Mouse (Mus musculus) hindbrain, postnatal 0 days (tissue): Measurements from ENCODE around the gene Zfp523. TPM values are rescaled to one million over a fixed set of nuclear protein-coding genes. Genes with fewer than 3 reads are reported as not detected.

Experiments used
- ATAC-seq: fragments of 200-750 bp; cut with Nextera tagmentation; 2 replicates; pipeline ENCODE4 v1.8.0; 2017; ENCODE audit warnings: mild to moderate bottlenecking, moderate TSS enrichment, moderate library complexity
- DNase-seq: peaks from one replicate; pipeline ENCODE4 v3.0.0-alpha.2; 2015; ENCODE audit warnings: low spot score
- H3K27ac ChIP-seq: fragments of 300-500 bp; sonication (generic); 2 replicates; pipeline ENCODE4 v1.5.1; 2014; ENCODE audit warnings: mild to moderate bottlenecking
- H3K27me3 ChIP-seq: fragments of 300-500 bp; sonication (generic); 2 replicates; pipeline ENCODE4 v1.6.1; 2014; ENCODE audit warnings: low read length, mixed read lengths; ENCODE audit not compliant: insufficient read depth
- H3K36me3 ChIP-seq: fragments of 300-500 bp; sonication (generic); 2 replicates; pipeline ENCODE4 v1.6.1; 2014; ENCODE audit warnings: low read length, mixed read lengths; ENCODE audit not compliant: insufficient read depth
- H3K4me1 ChIP-seq: fragments of 300-500 bp; sonication (generic); 2 replicates; pipeline ENCODE4 v1.6.1; 2014; ENCODE audit warnings: antibody characterized with exemption, low read length, mixed read lengths; ENCODE audit not compliant: insufficient read depth
- H3K4me2 ChIP-seq: fragments of 300-500 bp; sonication (generic); 2 replicates; pipeline ENCODE4 v1.6.1; 2014; ENCODE audit warnings: low read depth, mild to moderate bottlenecking, low read length, moderate library complexity, mixed read lengths
- H3K4me3 ChIP-seq: fragments of 300-500 bp; sonication (generic); 2 replicates; pipeline ENCODE4 v1.5.1; 2014; ENCODE audit warnings: low read length
- H3K9ac ChIP-seq: fragments of 300-500 bp; sonication (generic); replicated peaks from 2 replicates; pipeline ENCODE4 v1.6.1; 2014; ENCODE audit warnings: mild to moderate bottlenecking, low read length, moderate library complexity, mixed read lengths
- H3K9me3 ChIP-seq: fragments of 300-500 bp; sonication (generic); 2 replicates; pipeline ENCODE4 v1.6.1; 2016; ENCODE audit warnings: low read length, mixed read lengths
- CTCF ChIP-seq: IDR thresholded peaks from 2 replicates; pipeline ENCODE4 v1.5.1; 2016; ENCODE audit warnings: antibody characterized with exemption, control low read depth, low read depth
- WGBS: fragments of 180-500 bp; shearing (Covaris S2); extraction: QIAGEN DNeasy Blood & Tissue Kit; methylation state at CpG from one replicate; pipeline ENCODE4 v1.1.7; 2014; 5-methylcytosine and 5-hydroxymethylcytosine counted together
- polyA plus RNA-seq: library from polyadenylated mRNA; unstranded; fragments of >200 nt; fragmentation: Nextera tagmentation; extraction: Ambion mirVana; gene quantifications from 2 replicates; pipeline ENCODE4 v1.2.1, GENCODE M21; 2015
- total RNA-seq: library from RNA; depleted of rRNA; stranded (reverse); fragments of >200 nt; gene quantifications from 2 replicates; pipeline ENCODE4 v1.2.3, GENCODE M21; 2014

The Zfp523 gene
- total and polyA plus RNA-seq, 2 experiments from 2014 or later = 37.7 to 76.0 TPM

DNA sequence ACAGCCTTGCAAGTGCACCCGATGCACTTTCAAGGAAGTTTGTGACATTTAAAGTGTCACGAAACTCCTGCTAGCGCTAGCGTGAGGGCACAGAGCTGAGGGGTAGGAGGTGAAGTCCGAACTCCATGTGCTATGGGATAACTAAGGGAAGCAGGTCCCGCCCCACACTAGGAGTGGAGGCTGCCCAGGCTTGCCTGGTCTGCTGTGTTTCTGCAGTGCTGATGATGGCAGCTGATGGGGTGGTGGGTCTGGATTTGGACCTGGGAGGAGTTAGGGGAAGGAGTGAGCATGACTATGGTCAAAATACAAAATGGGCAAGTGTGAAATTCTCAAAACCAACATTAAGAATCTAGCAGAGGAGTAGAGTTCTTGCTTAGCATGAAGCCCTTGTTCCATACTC, 53.6 kb downstream of the Zfp523 start:
- H3K4me3 ChIP-seq = no peak overlapping the region
- DNase-seq (no peak), ATAC-seq (no peak)
- no peak overlapping the region for H3K9ac ChIP-seq
- no peaks in the 10 kb centered on the region for H3K27me3 ChIP-seq
- TF ChIP-seq CTCF = no peak
- H3K4me1 ChIP-seq = 0 out of 2 replicates have a peak, but pooled peaks cover 2% of the 10 kb centered on the region
- no peak overlapping the region for H3K27ac ChIP-seq
- WGBS = 87% methylated on average over 6 of the region's 6 CpGs
- no peaks in the 10 kb centered on the region for H3K9me3 ChIP-seq
- no peak overlapping the region for H3K4me2 ChIP-seq
- no peaks in the 10 kb centered on the region for H3K36me3 ChIP-seq

GRCm38 (mm10) chr17:28231026-28231736, 54.3 kb downstream of the Zfp523 start:
- Histone ChIP-seq H3K9me3 (no peaks in the 10 kb centered on the region), H3K4me1 (0 out of 2 replicates have a peak, but pooled peaks cover 6% of the 10 kb centered on the region), H3K9ac (no peak overlapping the region), H3K4me3 (no peak overlapping the region), H3K4me2 (no peak overlapping the region), H3K36me3 (no peaks in the 10 kb centered on the region), H3K27ac (no peak overlapping the region), H3K27me3 (no peaks in the 10 kb centered on the region)
- DNase-seq (no peak), ATAC-seq (no peak)
- TF ChIP-seq CTCF = no peak
- 86% methylated on average over 18 of the region's 18 CpGs for WGBS

- Histone ChIP-seq H3K4me1 (0 out of 2 replicates have a peak, but pooled peaks cover 6% of the 10 kb centered on the region), H3K27me3 (no peaks in the 10 kb centered on the region), H3K9me3 (no peaks in the 10 kb centered on the region), H3K4me3 (peak within 1 kb of the TSS; percentile 75), H3K9ac (peak within 1 kb of the TSS; percentile 81), H3K4me2 (peak within 1 kb of the TSS; percentile 90), H3K27ac (peak within 1 kb of the TSS; percentile 82), H3K36me3 (no peaks in the 10 kb centered on the region)
- peak; percentile 97 for ATAC-seq
- peak; percentile 98 for TF ChIP-seq CTCF
- WGBS = under 1% methylated on average over 52 of the region's 57 CpGs
- peak; percentile 98 for DNase-seq
These were observed 55.6 kb downstream of the Zfp523 start, which contains the start of gene Ppard for GRCm38 (mm10) chr17:28232475-28233060. Gene Ppard (plus strand): TSS chr17:28232700.

DNA sequence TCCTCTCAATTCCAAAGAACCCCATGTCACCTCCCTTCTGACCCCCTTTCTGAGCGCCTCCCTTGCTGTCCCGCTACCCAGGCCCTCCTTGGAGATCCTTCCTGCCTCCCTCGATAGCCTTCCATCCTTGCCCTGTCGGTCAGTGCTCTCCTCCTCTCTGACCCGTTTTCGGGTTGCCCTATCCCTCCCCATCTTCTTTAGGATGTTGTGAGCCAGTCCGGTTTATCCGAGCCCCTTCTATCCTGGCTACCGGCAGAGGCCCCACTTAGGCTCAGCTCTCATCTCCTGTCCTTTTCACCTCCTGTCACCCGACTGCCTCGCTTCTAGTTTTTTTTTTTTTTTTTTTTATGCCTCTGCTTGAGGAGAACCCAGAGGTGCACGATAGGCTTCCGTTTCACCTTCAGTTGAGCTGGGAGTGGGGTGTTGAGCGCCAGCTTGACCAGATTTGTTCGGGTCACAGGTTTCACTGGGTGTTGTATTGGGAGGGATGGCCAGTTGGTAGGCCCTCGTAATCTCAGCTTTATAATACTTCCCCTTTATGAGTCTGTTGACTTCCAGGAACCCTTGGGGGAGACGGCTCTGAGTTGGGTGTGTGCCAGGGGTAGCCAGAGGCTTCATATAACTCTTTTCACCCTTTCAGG, 56.3 kb downstream of the Zfp523 start:
- Histone ChIP-seq H3K27me3 (no peaks in the 10 kb centered on the region), H3K9me3 (no peaks in the 10 kb centered on the region), H3K27ac (peak overlapping the region; percentile 82), H3K4me1 (0 out of 2 replicates have a peak, but pooled peaks cover 6% of the 10 kb centered on the region), H3K4me3 (peak overlapping the region; percentile 75), H3K4me2 (peak overlapping the region; percentile 90), H3K36me3 (no peaks in the 10 kb centered on the region), H3K9ac (peak overlapping the region; percentile 81)
- no peak for ATAC-seq
- DNase-seq = no peak
- 4% methylated on average over 17 of the region's 17 CpGs for WGBS
- no peak for TF ChIP-seq CTCF

DNA sequence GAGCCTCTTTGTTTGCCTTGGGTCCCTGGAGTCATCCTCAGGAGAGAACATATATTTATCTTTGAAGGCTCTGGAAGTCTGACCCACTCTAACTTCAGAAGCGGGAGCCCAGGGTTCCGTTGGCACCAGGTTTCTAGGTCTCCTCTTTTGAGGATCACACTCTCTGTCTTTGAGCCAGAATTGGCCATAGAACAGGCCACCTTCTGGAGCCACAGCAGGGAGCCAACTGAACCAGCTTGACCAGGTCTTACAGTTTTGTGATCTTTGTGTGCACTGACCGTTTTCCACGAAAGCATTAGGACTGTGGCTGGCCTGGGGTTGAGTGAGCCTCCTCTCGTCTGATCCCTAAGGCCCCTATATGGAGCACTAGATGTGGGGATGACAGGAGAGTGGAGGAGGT, 57.7 kb downstream of the Zfp523 start:
- 76% methylated on average over 5 of the region's 5 CpGs for WGBS
- no peak for TF ChIP-seq CTCF
- no peak overlapping the region for H3K4me3 ChIP-seq
- H3K4me2 ChIP-seq = peak overlapping the region; percentile 90; the same call in 1 of the 2 replicates
- H3K27ac ChIP-seq = no peak overlapping the region
- DNase-seq (no peak), ATAC-seq (no peak)
- H3K36me3 ChIP-seq = no peaks in the 10 kb centered on the region
- no peaks in the 10 kb centered on the region for H3K27me3 ChIP-seq
- no peaks in the 10 kb centered on the region for H3K9me3 ChIP-seq
- no peak overlapping the region; the same call in 1 of the 2 replicates for H3K9ac ChIP-seq
- H3K4me1 ChIP-seq = 0 out of 2 replicates have a peak, but pooled peaks cover 6% of the 10 kb centered on the region

GRCm38 (mm10) chr17:28235982-28236635, 59.2 kb downstream of the Zfp523 start:
- no peak for TF ChIP-seq CTCF
- Histone ChIP-seq H3K9ac (no peak overlapping the region), H3K27ac (peak overlapping the region; percentile 45; the same call in 1 of the 2 replicates), H3K9me3 (no peaks in the 10 kb centered on the region), H3K27me3 (no peaks in the 10 kb centered on the region), H3K4me3 (no peak overlapping the region), H3K4me1 (0 out of 2 replicates have a peak, but pooled peaks cover 6% of the 10 kb centered on the region), H3K4me2 (no peak overlapping the region), H3K36me3 (no peaks in the 10 kb centered on the region)
- ATAC-seq (no peak), DNase-seq (peak; percentile 27)
- 47% methylated on average over 7 of the region's 7 CpGs for WGBS
